Mouse (Mus musculus) stomach, embryonic 16.5 days (tissue): ENCODE data around the gene Sfrp5. TPM values are rescaled to one million over a fixed set of nuclear protein-coding genes. Genes with fewer than 3 reads are reported as not detected.

Experiments
- ATAC-seq: fragments of 200-750 bp; cut with Nextera tagmentation; 2 replicates; pipeline ENCODE4 v1.8.0; 2017; ENCODE audit warnings: moderate number of reproducible peaks, moderate TSS enrichment; ENCODE audit not compliant: insufficient read depth, low FRiP score
- H3K27ac ChIP-seq: fragments of 300-500 bp; sonication (generic); 2 replicates; pipeline ENCODE4 v1.5.1; 2014; ENCODE audit warnings: low read length
- H3K27me3 ChIP-seq: fragments of 300-500 bp; sonication (generic); 2 replicates; pipeline ENCODE4 v1.6.1; 2014; ENCODE audit warnings: low read length, control low read depth, mixed read lengths; ENCODE audit not compliant: control insufficient read depth, insufficient read depth
- H3K36me3 ChIP-seq: fragments of 300-500 bp; sonication (generic); 2 replicates; pipeline ENCODE4 v1.6.1; 2014; ENCODE audit warnings: low read length; ENCODE audit not compliant: control insufficient read depth, insufficient read depth
- H3K4me1 ChIP-seq: fragments of 300-500 bp; sonication (generic); 2 replicates; pipeline ENCODE4 v1.6.1; 2014; ENCODE audit warnings: low read length, control low read depth, mixed read lengths; ENCODE audit not compliant: control insufficient read depth, insufficient read depth
- H3K4me2 ChIP-seq: fragments of 300-500 bp; sonication (generic); 2 replicates; pipeline ENCODE4 v1.6.1; 2014; ENCODE audit warnings: low read depth, low read length, mixed read lengths
- H3K4me3 ChIP-seq: fragments of 300-500 bp; sonication (generic); replicated peaks from 2 replicates; pipeline ENCODE4 v1.5.1; 2014; ENCODE audit warnings: mild to moderate bottlenecking, low read length
- H3K9ac ChIP-seq: fragments of 300-500 bp; sonication (generic); 2 replicates; pipeline ENCODE4 v1.6.1; 2014; ENCODE audit warnings: low read length
- H3K9me3 ChIP-seq: fragments of 300-500 bp; sonication (generic); replicated peaks from 2 replicates; pipeline ENCODE4 v1.6.1; 2016; ENCODE audit warnings: low read length, control low read depth; ENCODE audit not compliant: control insufficient read depth
- WGBS: fragments of 180-500 bp; shearing (Covaris S2); extraction: QIAGEN DNeasy Blood & Tissue Kit; methylation state at CpG from one replicate; pipeline ENCODE4 v1.1.7; 2014; 5-methylcytosine and 5-hydroxymethylcytosine counted together
- polyA plus RNA-seq: library from polyadenylated mRNA; unstranded; fragments of >200 nt; fragmentation: Nextera tagmentation; extraction: Ambion mirVana; gene quantifications from 2 replicates; pipeline ENCODE4 v1.2.1, GENCODE M21; 2015

Sfrp5 gene
- polyA plus RNA-seq, 1 experiment from 2014 or later = 6.9 TPM

GRCm38 (mm10) chr19:42209485-42209884 is 7.4 kb upstream of the Sfrp5 start:
- Histone ChIP-seq H3K9ac (no peak overlapping the region), H3K4me3 (no peak overlapping the region), H3K4me1 (no peaks in the 10 kb centered on the region), H3K9me3 (no peaks in the 10 kb centered on the region), H3K36me3 (no peaks in the 10 kb centered on the region), H3K27ac (no peak overlapping the region), H3K27me3 (no peaks in the 10 kb centered on the region), H3K4me2 (no peak overlapping the region)
- ATAC-seq = no peak
- 46% methylated on average over 7 of the region's 7 CpGs for WGBS

- H3K36me3 ChIP-seq = no peaks in the 10 kb centered on the region
- no peak for ATAC-seq
- H3K9me3 ChIP-seq = no peaks in the 10 kb centered on the region
- H3K9ac ChIP-seq = no peak overlapping the region
- H3K4me2 ChIP-seq = no peak overlapping the region
- peaks cover 6% of the 10 kb centered on the region; the same call in 1 of the 2 replicates for H3K4me1 ChIP-seq
- no peak overlapping the region for H3K27ac ChIP-seq
- 76% methylated on average over 8 of the region's 8 CpGs for WGBS
- no peak overlapping the region for H3K4me3 ChIP-seq
- H3K27me3 ChIP-seq = peaks cover 31% of the 10 kb centered on the region
Observed at GRCm38 (mm10) chr19:42205201-42205600, 3.1 kb upstream of the Sfrp5 start.

- Histone ChIP-seq H3K27me3 (peaks cover 40% of the 10 kb centered on the region), H3K9me3 (no peaks in the 10 kb centered on the region), H3K4me1 (peaks cover 6% of the 10 kb centered on the region; the same call in 1 of the 2 replicates), H3K4me2 (no peak overlapping the region), H3K36me3 (no peaks in the 10 kb centered on the region), H3K9ac (no peak overlapping the region), H3K4me3 (no peak overlapping the region), H3K27ac (no peak overlapping the region)
- no peak for ATAC-seq
- 80% methylated on average over 4 of the region's 4 CpGs for WGBS
Observed at GRCm38 (mm10) chr19:42204306-42204705, 2.3 kb upstream of the Sfrp5 start.

GRCm38 (mm10) chr19:42202467-42202866 is 415 bp upstream of the Sfrp5 start:
- no peaks in the 10 kb centered on the region for H3K9me3 ChIP-seq
- peak overlapping the region; percentile 40; the same call in 1 of the 2 replicates for H3K4me2 ChIP-seq
- H3K27ac ChIP-seq = no peak overlapping the region
- no peak overlapping the region; the same call in 1 of the 2 replicates for H3K4me3 ChIP-seq
- 33% methylated on average over 8 of the region's 8 CpGs for WGBS
- H3K36me3 ChIP-seq = no peaks in the 10 kb centered on the region
- H3K9ac ChIP-seq = no peak overlapping the region
- H3K27me3 ChIP-seq = peaks cover 48% of the 10 kb centered on the region
- ATAC-seq = no peak
- H3K4me1 ChIP-seq = peaks cover 6% of the 10 kb centered on the region; the same call in 1 of the 2 replicates

- Histone ChIP-seq H3K4me3 (no peak overlapping the region), H3K27ac (no peak overlapping the region), H3K36me3 (no peaks in the 10 kb centered on the region), H3K9ac (no peak overlapping the region), H3K9me3 (no peaks in the 10 kb centered on the region), H3K27me3 (peaks cover 45% of the 10 kb centered on the region), H3K4me2 (no peak overlapping the region), H3K4me1 (peaks cover 6% of the 10 kb centered on the region; the same call in 1 of the 2 replicates)
- WGBS = 48% methylated on average over 11 of the region's 11 CpGs
- no peak for ATAC-seq
Observed at GRCm38 (mm10) chr19:42198026-42198425, 4.0 kb downstream of the Sfrp5 start.

- ATAC-seq = no peak
- no peak overlapping the region for H3K9ac ChIP-seq
- WGBS = 57% methylated on average over 4 of the region's 4 CpGs
- no peak overlapping the region for H3K4me3 ChIP-seq
- no peak overlapping the region for H3K27ac ChIP-seq
- H3K4me1 ChIP-seq = peaks cover 5% of the 10 kb centered on the region; the same call in 1 of the 2 replicates
- H3K9me3 ChIP-seq = no peaks in the 10 kb centered on the region
- H3K36me3 ChIP-seq = no peaks in the 10 kb centered on the region
- no peak overlapping the region for H3K4me2 ChIP-seq
- peaks cover 35% of the 10 kb centered on the region for H3K27me3 ChIP-seq
Observed at GRCm38 (mm10) chr19:42197066-42197465, 5.0 kb downstream of the Sfrp5 start.

GRCm38 (mm10) chr19:42196378-42196777 is 5.7 kb downstream of the Sfrp5 start:
- Histone ChIP-seq H3K4me1 (no peaks in the 10 kb centered on the region), H3K4me3 (no peak overlapping the region), H3K9ac (no peak overlapping the region), H3K36me3 (no peaks in the 10 kb centered on the region), H3K27ac (no peak overlapping the region), H3K4me2 (no peak overlapping the region), H3K27me3 (peaks cover 28% of the 10 kb centered on the region), H3K9me3 (no peaks in the 10 kb centered on the region)
- 48% methylated on average over 4 of the region's 4 CpGs for WGBS
- ATAC-seq = 0 out of 2 replicates have a peak, but pooled peaks have one; percentile 12

- Histone ChIP-seq H3K9ac (no peak overlapping the region), H3K27ac (no peak overlapping the region), H3K36me3 (no peaks in the 10 kb centered on the region), H3K4me2 (no peak overlapping the region), H3K27me3 (no peaks in the 10 kb centered on the region), H3K4me3 (no peak overlapping the region), H3K4me1 (no peaks in the 10 kb centered on the region), H3K9me3 (no peaks in the 10 kb centered on the region)
- 79% methylated on average over 2 of the region's 2 CpGs for whole genome bisulfite sequencing
- no peak for ATAC-seq
Observed at GRCm38 (mm10) chr19:42193311-42193710, 8.7 kb downstream of the Sfrp5 start.

GRCm38 (mm10) chr19:42190494-42190893 is 11.6 kb downstream of the Sfrp5 start:
- no peak overlapping the region for H3K4me3 ChIP-seq
- H3K9ac ChIP-seq = no peak overlapping the region
- ATAC-seq = no peak
- H3K4me2 ChIP-seq = no peak overlapping the region
- H3K9me3 ChIP-seq = no peaks in the 10 kb centered on the region
- H3K27ac ChIP-seq = no peak overlapping the region
- 20% methylated on average over 5 of the region's 5 CpGs for WGBS
- H3K27me3 ChIP-seq = no peaks in the 10 kb centered on the region
- H3K4me1 ChIP-seq = no peaks in the 10 kb centered on the region
- peaks cover 2% of the 10 kb centered on the region; the same call in 1 of the 2 replicates for H3K36me3 ChIP-seq
